Mouse (Mus musculus) hindbrain, embryonic 12.5 days (tissue): ENCODE results near the gene Larp6. TPM values are rescaled to one million over a fixed set of nuclear protein-coding genes. Genes with fewer than 3 reads are reported as not detected.

Source experiments
- ATAC-seq: fragments of 200-750 bp; cut with Nextera tagmentation; 2 replicates; pipeline ENCODE4 v1.8.0; 2017; ENCODE audit warnings: moderate TSS enrichment; ENCODE audit not compliant: low FRiP score
- H3K27ac ChIP-seq: fragments of 300-500 bp; sonication (generic); 2 replicates; pipeline ENCODE4 v1.5.1; 2016; ENCODE audit warnings: mild to moderate bottlenecking
- H3K27me3 ChIP-seq: fragments of 300-500 bp; sonication (generic); 2 replicates; pipeline ENCODE4 v1.6.1; 2016; ENCODE audit warnings: mild to moderate bottlenecking
- H3K36me3 ChIP-seq: fragments of 300-500 bp; sonication (generic); 2 replicates; pipeline ENCODE4 v1.6.1; 2016; ENCODE audit warnings: mild to moderate bottlenecking
- H3K4me1 ChIP-seq: fragments of 300-500 bp; sonication (generic); 2 replicates; pipeline ENCODE4 v1.6.1; 2016
- H3K4me2 ChIP-seq: fragments of 300-500 bp; sonication (generic); replicated peaks from 2 replicates; pipeline ENCODE4 v1.6.1; 2016; ENCODE audit warnings: mild to moderate bottlenecking
- H3K4me3 ChIP-seq: fragments of 300-500 bp; sonication (generic); 2 replicates; pipeline ENCODE4 v1.5.1; 2016; ENCODE audit warnings: mild to moderate bottlenecking
- H3K9ac ChIP-seq: fragments of 300-500 bp; sonication (generic); 2 replicates; pipeline ENCODE4 v1.6.1; 2016; ENCODE audit warnings: mild to moderate bottlenecking, moderate library complexity
- H3K9me3 ChIP-seq: fragments of 300-500 bp; sonication (generic); replicated peaks from 2 replicates; pipeline ENCODE4 v1.6.1; 2016; ENCODE audit warnings: mild to moderate bottlenecking
- WGBS: fragments of 180-500 bp; shearing (Covaris S2); methylation state at CpG from one replicate; pipeline ENCODE4 v1.1.7; 2016; 5-methylcytosine and 5-hydroxymethylcytosine counted together
- polyA plus RNA-seq: library from polyadenylated mRNA; unstranded; fragments of >200 nt; fragmentation: Nextera tagmentation; extraction: Ambion mirVana; gene quantifications from 2 replicates; pipeline ENCODE4 v1.2.1, GENCODE M21; 2016

Larp6 gene
- polyA plus RNA-seq, 1 experiment from 2014 or later, result 3.7 TPM

- H3K4me2 ChIP-seq, result no peak overlapping the region
- no peak for ATAC-seq
- H3K27ac ChIP-seq, result no peak overlapping the region
- no peak overlapping the region for H3K4me3 ChIP-seq
- H3K9ac ChIP-seq, result no peak overlapping the region
- 0 out of 2 replicates have a peak, but pooled peaks cover 3% of the 10 kb centered on the region for H3K4me1 ChIP-seq
- WGBS, result 80% methylated on average over 2 of the region's 2 CpGs
- H3K36me3 ChIP-seq, result no peaks in the 10 kb centered on the region
- H3K9me3 ChIP-seq, result no peaks in the 10 kb centered on the region
- H3K27me3 ChIP-seq, result 0 out of 2 replicates have a peak, but pooled peaks cover 5% of the 10 kb centered on the region
These were observed 35.4 kb downstream of the Larp6 start for GRCm38 (mm10) chr9:60748191-60748590.

DNA sequence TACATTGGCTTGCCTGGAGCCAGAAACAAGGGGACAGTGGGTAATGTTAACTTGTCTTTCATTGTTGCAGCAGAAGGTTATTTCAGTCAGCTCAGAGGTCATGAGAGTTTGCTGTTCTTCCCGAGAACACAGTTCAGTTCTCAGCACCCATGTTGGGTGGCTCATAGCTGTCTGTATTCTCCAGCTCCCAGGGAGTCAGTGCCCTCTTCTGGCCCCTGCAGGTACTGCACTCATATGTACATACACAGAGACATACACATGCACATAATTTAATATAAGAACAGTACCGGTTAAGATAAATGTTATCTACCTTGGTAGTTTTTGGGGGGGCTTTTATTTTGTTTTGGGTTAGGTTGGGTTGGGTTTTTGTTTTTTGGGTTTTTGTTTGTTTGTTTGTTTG, 36.3 kb downstream of the Larp6 start:
- 97% methylated on average over 2 of the region's 2 CpGs for WGBS
- H3K36me3 ChIP-seq, result no peaks in the 10 kb centered on the region
- no peaks in the 10 kb centered on the region for H3K4me1 ChIP-seq
- H3K27me3 ChIP-seq, result 0 out of 2 replicates have a peak, but pooled peaks cover 5% of the 10 kb centered on the region
- H3K4me3 ChIP-seq, result no peak overlapping the region
- no peak overlapping the region for H3K4me2 ChIP-seq
- no peak overlapping the region for H3K9ac ChIP-seq
- H3K9me3 ChIP-seq, result no peaks in the 10 kb centered on the region
- H3K27ac ChIP-seq, result no peak overlapping the region
- no peak for ATAC-seq

DNA sequence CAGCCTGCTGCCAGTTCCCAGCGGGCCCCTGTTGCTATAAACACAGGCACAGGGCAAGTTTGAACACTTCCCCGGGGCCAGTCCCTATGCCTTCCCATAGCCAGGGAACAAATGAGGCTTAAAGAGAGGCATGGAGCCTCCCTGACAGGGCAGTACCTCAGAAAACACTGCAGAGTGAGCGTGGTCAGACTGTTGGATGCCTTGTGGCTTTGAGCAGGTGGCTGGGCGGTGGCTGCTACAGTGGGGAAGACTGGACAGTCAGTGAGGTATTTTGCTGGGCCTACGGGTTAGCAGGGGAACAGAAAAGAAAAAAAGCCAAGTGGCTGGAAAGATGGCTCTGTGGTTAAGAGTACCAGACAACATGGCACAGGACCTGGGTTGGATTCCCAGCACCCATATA, 38.3 kb downstream of the Larp6 start:
- Histone ChIP-seq H3K4me2 (no peak overlapping the region), H3K9ac (no peak overlapping the region), H3K27ac (no peak overlapping the region), H3K4me1 (no peaks in the 10 kb centered on the region), H3K9me3 (no peaks in the 10 kb centered on the region), H3K27me3 (no peaks in the 10 kb centered on the region), H3K36me3 (no peaks in the 10 kb centered on the region), H3K4me3 (no peak overlapping the region)
- ATAC-seq, result no peak
- WGBS, result 88% methylated on average over 5 of the region's 5 CpGs

- 64% methylated on average over 6 of the region's 6 CpGs for WGBS
- H3K4me2 ChIP-seq, result no peak overlapping the region
- H3K9ac ChIP-seq, result no peak overlapping the region
- H3K4me1 ChIP-seq, result no peaks in the 10 kb centered on the region
- no peaks in the 10 kb centered on the region for H3K36me3 ChIP-seq
- no peak overlapping the region for H3K27ac ChIP-seq
- no peaks in the 10 kb centered on the region for H3K27me3 ChIP-seq
- H3K4me3 ChIP-seq, result no peak overlapping the region
- no peak for ATAC-seq
- H3K9me3 ChIP-seq, result no peaks in the 10 kb centered on the region
These were observed 39.2 kb downstream of the Larp6 start for GRCm38 (mm10) chr9:60751971-60752370.

- Histone ChIP-seq H3K9me3 (no peaks in the 10 kb centered on the region), H3K4me2 (no peak overlapping the region), H3K27ac (no peak overlapping the region), H3K36me3 (no peaks in the 10 kb centered on the region), H3K4me3 (no peak overlapping the region), H3K27me3 (no peaks in the 10 kb centered on the region), H3K4me1 (no peaks in the 10 kb centered on the region), H3K9ac (no peak overlapping the region)
- no peak for ATAC-seq
These were observed 39.8 kb downstream of the Larp6 start for GRCm38 (mm10) chr9:60752636-60753035.

- Histone ChIP-seq H3K36me3 (no peaks in the 10 kb centered on the region), H3K27ac (no peak overlapping the region), H3K4me2 (no peak overlapping the region), H3K9me3 (no peaks in the 10 kb centered on the region), H3K4me1 (no peaks in the 10 kb centered on the region), H3K9ac (no peak overlapping the region), H3K27me3 (no peaks in the 10 kb centered on the region), H3K4me3 (no peak overlapping the region)
- no peak for ATAC-seq
- 37% methylated on average over 6 of the region's 6 CpGs for WGBS
These were observed 43.5 kb downstream of the Larp6 start for GRCm38 (mm10) chr9:60756258-60756657.

DNA sequence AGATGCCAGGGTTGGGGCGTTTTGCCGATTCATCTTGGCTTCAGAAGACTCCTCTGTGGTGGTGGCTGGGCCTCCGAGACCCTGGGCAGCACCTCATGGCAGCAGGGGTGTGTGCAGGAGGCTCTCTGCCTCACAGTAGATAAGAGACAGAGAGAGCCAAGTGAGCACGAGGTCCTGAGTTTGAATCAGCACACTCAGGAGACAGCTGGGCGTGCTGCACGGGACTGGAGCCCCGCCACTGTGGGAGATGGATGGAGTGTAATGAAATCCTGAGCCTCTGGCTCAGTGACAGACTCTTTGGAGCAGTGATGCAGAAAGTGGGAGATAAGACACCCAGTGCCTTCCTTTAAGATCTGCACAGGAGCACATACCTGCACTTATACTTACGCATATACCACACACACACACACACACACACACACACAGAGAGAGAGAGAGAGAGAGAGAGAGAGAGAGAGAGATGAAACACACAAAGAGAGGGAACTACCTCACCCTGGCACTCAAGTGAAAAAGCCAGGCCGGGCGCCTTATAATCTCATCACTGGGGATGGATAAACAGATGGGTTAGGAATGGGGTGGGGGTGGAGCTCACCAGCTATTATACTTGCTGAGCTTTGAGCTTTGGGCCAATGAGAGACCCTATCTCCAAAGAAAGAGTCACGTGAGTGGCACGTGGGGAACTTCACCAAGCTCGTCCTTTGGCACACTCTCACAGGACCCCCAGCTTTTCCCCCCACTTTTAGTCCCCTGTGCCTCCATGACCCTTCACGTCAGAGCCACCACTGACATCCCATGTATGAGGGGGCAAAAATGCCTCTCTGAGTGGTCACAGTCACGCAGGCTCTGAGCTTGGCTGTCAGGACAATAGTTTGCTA, 44.3 kb downstream of the Larp6 start:
- H3K4me1 ChIP-seq, result no peaks in the 10 kb centered on the region
- no peaks in the 10 kb centered on the region for H3K9me3 ChIP-seq
- H3K27me3 ChIP-seq, result no peaks in the 10 kb centered on the region
- no peak for ATAC-seq
- 82% methylated on average over 15 of the region's 15 CpGs for WGBS
- H3K9ac ChIP-seq, result no peak overlapping the region
- H3K4me2 ChIP-seq, result no peak overlapping the region
- no peak overlapping the region for H3K4me3 ChIP-seq
- H3K27ac ChIP-seq, result no peak overlapping the region
- no peaks in the 10 kb centered on the region for H3K36me3 ChIP-seq

DNA sequence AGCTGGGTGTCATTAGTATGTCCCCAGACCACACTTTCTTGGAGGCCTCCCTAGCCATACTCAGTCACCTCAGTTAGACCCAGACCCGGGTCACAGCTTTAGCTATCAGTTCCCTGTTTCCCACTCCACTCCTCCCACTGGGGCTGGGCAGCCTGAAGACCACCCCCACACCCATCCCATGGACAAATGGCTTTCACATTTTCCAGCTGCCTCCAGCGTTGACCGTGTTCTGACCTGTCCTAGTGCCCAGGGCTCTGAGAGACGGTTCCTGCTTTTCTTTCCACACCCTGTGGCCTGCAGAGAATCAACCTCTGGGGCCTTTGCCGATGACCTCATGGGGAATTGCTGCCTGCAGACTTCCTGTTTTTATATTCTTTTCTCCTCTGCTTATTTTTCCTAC, 45.0 kb downstream of the Larp6 start:
- no peak overlapping the region for H3K9ac ChIP-seq
- ATAC-seq, result no peak
- H3K4me1 ChIP-seq, result no peaks in the 10 kb centered on the region
- no peak overlapping the region for H3K4me3 ChIP-seq
- H3K4me2 ChIP-seq, result no peak overlapping the region
- H3K9me3 ChIP-seq, result no peaks in the 10 kb centered on the region
- no peaks in the 10 kb centered on the region for H3K27me3 ChIP-seq
- H3K27ac ChIP-seq, result no peak overlapping the region
- WGBS, result 38% methylated on average over 5 of the region's 5 CpGs
- H3K36me3 ChIP-seq, result no peaks in the 10 kb centered on the region

DNA sequence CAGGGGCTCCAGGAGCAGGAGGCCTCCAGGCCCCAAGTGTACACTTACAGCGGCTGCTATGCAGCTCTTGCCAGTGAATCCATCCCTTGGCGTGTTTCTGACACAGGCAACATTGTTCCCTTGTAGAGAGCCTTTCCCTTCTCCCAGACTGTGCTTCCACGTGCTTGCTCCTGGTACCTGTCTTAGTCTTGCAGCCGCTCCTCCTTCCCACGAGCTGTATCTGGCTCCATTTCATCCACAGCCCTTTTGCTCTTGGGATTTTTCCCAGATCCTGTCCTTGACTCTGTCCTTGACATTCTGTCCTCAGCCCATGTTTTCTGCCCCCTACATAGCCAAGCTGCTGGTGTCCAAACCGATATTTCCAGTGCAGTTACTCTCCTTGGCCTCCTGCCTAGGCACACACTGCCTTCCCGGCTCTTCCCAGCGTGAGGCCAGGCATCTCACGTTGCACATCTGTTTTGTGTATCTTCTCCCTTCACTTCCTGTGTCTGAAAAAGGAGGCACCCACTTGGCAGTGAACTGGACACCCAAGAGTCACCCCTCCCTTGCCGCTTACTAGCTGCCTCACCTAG, 46.7 kb downstream of the Larp6 start:
- H3K4me2 ChIP-seq, result no peak overlapping the region
- no peaks in the 10 kb centered on the region for H3K4me1 ChIP-seq
- no peaks in the 10 kb centered on the region for H3K27me3 ChIP-seq
- H3K4me3 ChIP-seq, result no peak overlapping the region
- no peak overlapping the region for H3K9ac ChIP-seq
- WGBS, result 67% methylated on average over 10 of the region's 10 CpGs
- H3K27ac ChIP-seq, result no peak overlapping the region
- H3K36me3 ChIP-seq, result no peaks in the 10 kb centered on the region
- no peaks in the 10 kb centered on the region for H3K9me3 ChIP-seq
- ATAC-seq, result no peak

DNA sequence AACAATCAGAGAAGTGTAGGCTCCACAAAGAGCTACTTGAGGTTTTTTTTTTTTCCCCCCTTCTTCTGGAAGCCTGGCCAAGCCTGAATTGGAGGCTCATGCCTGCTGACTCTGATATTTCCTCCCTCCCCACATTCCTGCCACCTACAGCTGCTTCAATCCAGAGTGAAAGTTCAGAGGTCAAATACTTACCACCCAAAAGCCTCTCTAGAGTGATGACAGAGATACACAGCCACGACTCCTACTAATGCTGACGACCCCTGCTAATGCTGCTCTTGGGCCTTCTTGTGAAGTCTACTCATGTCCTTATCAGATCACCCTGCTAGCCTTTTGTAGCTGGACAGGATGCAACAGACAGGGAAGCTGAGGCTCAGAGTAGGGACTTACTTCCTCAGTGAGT, 52.4 kb downstream of the Larp6 start:
- Histone ChIP-seq H3K4me1 (no peaks in the 10 kb centered on the region), H3K9me3 (no peaks in the 10 kb centered on the region), H3K36me3 (no peaks in the 10 kb centered on the region), H3K27ac (no peak overlapping the region), H3K9ac (no peak overlapping the region), H3K4me3 (no peak overlapping the region), H3K4me2 (no peak overlapping the region), H3K27me3 (no peaks in the 10 kb centered on the region)
- no peak for ATAC-seq
- 37% methylated on average over 2 of the region's 2 CpGs for WGBS

GRCm38 (mm10) chr9:60768393-60768792, 55.6 kb downstream of the Larp6 start:
- Histone ChIP-seq H3K4me3 (no peak overlapping the region), H3K9ac (no peak overlapping the region), H3K27ac (no peak overlapping the region), H3K4me1 (no peaks in the 10 kb centered on the region), H3K36me3 (no peaks in the 10 kb centered on the region), H3K9me3 (0 out of 2 replicates have a peak, but pooled peaks cover 4% of the 10 kb centered on the region), H3K4me2 (no peak overlapping the region), H3K27me3 (no peaks in the 10 kb centered on the region)
- WGBS, result 63% methylated on average over 9 of the region's 9 CpGs
- ATAC-seq, result no peak

DNA sequence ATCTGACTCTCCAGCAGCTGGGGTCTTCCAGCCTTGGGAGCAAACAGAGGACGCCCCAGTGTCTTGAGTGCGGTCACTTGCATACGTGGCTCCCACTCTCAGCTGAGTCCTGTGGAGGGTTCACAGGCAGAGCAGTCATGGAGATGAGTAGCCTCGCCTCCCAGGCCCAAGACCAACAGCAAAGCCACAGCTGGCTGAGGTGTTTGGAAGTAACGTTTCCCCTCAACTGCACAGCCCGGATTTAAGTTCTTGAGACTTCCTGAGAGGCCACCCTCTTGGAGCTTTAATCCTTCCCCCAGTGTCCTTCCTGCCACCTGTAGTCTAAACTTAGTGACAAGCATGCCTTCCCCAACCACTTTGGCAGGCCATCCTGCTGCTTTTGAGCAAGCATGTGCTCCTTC, 56.9 kb downstream of the Larp6 start:
- H3K36me3 ChIP-seq, result no peaks in the 10 kb centered on the region
- H3K9ac ChIP-seq, result no peak overlapping the region
- H3K27me3 ChIP-seq, result no peaks in the 10 kb centered on the region
- 78% methylated on average over 6 of the region's 6 CpGs for WGBS
- no peaks in the 10 kb centered on the region for H3K4me1 ChIP-seq
- 0 out of 2 replicates have a peak, but pooled peaks cover 4% of the 10 kb centered on the region for H3K9me3 ChIP-seq
- H3K27ac ChIP-seq, result no peak overlapping the region
- no peak overlapping the region for H3K4me2 ChIP-seq
- no peak overlapping the region for H3K4me3 ChIP-seq
- ATAC-seq, result no peak

- no peaks in the 10 kb centered on the region for H3K4me1 ChIP-seq
- H3K27ac ChIP-seq, result no peak overlapping the region
- no peak overlapping the region for H3K4me3 ChIP-seq
- H3K9ac ChIP-seq, result no peak overlapping the region
- ATAC-seq, result no peak
- H3K36me3 ChIP-seq, result no peaks in the 10 kb centered on the region
- H3K4me2 ChIP-seq, result no peak overlapping the region
- 0 out of 2 replicates have a peak, but pooled peaks cover 4% of the 10 kb centered on the region for H3K9me3 ChIP-seq
- no peaks in the 10 kb centered on the region for H3K27me3 ChIP-seq
- WGBS, result 86% methylated on average over 2 of the region's 2 CpGs
These were observed 60.9 kb downstream of the Larp6 start for GRCm38 (mm10) chr9:60773713-60774112.
